Mouse (Mus musculus): Measurements from ENCODE around the gene Nubp2. TPM values are rescaled to one million over a fixed set of nuclear protein-coding genes. Genes with fewer than 3 reads are reported as not detected.
A peak's percentile ranks its signal among the peaks of the same experiment; 100 is the strongest.

Nubp2 gene
- polyA plus RNA-seq, 1 experiment from 2014 or later, result 74.2 TPM

DNA sequence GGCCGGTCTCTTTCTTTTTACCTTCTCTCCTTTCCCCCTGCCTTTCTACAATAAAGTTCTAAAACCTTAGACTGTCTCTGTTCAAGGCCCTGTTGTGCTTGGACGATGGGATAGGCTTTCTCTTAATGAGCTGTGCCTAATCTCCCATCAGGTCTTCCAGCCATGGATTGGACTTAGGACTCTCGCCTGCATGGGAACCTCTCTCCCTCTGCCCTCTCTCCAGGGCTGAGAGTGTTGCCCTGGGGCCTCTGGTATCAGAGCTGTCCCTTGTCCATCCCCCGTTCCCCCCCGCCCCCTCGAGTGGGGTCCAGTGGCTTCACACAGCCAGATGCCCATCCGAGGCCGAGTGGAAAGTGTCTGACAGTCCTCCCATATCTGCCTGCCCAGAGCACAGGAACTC lies 11.2 kb downstream of the Nubp2 start:
- no peak overlapping the region for H3K9ac ChIP-seq (replicated peaks)
- H3K4me1 ChIP-seq, result no peaks in the 10 kb centered on the region
- no peak overlapping the region for H3K4me3 ChIP-seq
- 80% methylated on average over 8 of the region's 8 CpGs for WGBS
- no peaks in the 10 kb centered on the region for H3K27me3 ChIP-seq
- ATAC-seq (replicated peaks), result no peak
- no peak overlapping the region for H3K27ac ChIP-seq (replicated peaks)
- H3K4me2 ChIP-seq (replicated peaks), result no peak overlapping the region
- H3K36me3 ChIP-seq, result no peaks in the 10 kb centered on the region
- no peaks in the 10 kb centered on the region for H3K9me3 ChIP-seq

GRCm38 (mm10) chr17:24874405-24874745 lies 11.8 kb downstream of the Nubp2 start:
- Histone ChIP-seq H3K27me3 (no peaks in the 10 kb centered on the region), H3K4me3 (no peak overlapping the region), H3K4me1 (no peaks in the 10 kb centered on the region), H3K4me2 (replicated peaks) (no peak overlapping the region), H3K27ac (replicated peaks) (no peak overlapping the region), H3K9me3 (no peaks in the 10 kb centered on the region), H3K9ac (replicated peaks) (no peak overlapping the region), H3K36me3 (no peaks in the 10 kb centered on the region)
- 46% methylated on average over 1 of the region's 1 CpGs for WGBS
- ATAC-seq (replicated peaks), result no peak

DNA sequence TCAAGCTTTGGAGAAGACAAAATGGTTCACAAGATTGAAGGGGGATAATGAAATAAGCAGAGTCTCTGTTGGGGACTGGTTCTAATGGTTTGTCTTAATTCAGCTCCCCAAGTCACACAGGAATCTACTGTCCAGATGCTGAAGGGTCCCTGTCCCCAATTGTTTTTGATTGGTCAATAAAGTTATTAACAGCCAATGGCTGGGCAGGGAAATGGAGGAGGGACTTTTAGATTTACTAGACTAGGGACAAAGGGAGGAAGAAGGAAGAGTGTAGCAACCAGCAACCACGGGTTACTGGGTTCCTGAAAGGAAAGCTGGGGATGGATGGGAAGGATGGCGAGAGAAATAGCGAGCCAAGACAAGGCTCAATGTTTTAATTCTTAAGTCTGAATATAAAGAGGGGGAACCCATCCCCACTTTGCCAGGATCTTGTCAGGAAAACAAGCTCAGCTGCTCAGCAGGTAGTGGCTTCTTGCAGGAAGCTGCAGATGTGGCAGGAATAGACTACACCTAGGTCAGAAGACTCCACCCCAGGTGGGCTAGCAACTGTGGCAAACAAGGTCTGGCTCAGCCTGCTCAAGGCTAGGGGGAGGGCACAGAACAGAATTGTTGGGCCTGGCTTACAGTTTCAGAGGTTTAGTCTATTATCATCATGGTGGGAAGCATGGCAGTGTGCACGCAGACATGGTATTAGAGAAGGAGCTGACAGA lies 12.3 kb downstream of the Nubp2 start:
- Histone ChIP-seq H3K4me2 (replicated peaks) (no peak overlapping the region), H3K27ac (replicated peaks) (no peak overlapping the region), H3K4me1 (no peaks in the 10 kb centered on the region), H3K36me3 (no peaks in the 10 kb centered on the region), H3K27me3 (no peaks in the 10 kb centered on the region), H3K9ac (replicated peaks) (no peak overlapping the region), H3K4me3 (no peak overlapping the region), H3K9me3 (no peaks in the 10 kb centered on the region)
- ATAC-seq (replicated peaks), result no peak
- 59% methylated on average over 4 of the region's 4 CpGs for WGBS

DNA sequence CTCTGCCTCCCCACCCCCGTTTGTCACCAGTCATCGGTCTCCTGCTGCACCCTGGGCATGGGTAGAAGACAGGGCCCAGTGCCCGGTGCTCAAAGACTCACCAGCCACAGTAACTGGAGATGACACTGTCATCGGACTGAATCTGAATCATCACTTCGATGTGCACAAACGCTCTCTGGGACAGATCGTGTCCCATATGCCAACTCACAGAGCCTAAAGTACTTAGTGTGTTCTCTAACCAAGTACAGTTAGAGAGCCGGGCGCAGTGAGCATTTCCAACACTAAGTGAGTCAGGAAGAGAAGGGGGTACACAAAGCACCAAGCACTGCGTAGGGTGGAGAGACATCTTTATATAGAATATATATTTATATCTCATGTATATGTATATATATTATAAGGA lies 18.2 kb downstream of the Nubp2 start:
- Histone ChIP-seq H3K4me1 (no peaks in the 10 kb centered on the region), H3K9ac (replicated peaks) (no peak overlapping the region), H3K4me3 (no peak overlapping the region), H3K27ac (replicated peaks) (no peak overlapping the region), H3K36me3 (peaks cover 9% of the 10 kb centered on the region; the same call in 1 of the 2 replicates), H3K4me2 (replicated peaks) (no peak overlapping the region), H3K9me3 (no peaks in the 10 kb centered on the region), H3K27me3 (no peaks in the 10 kb centered on the region)
- WGBS, result 94% methylated on average over 10 of the region's 10 CpGs
- ATAC-seq (replicated peaks), result no peak

GRCm38 (mm10) chr17:24865776-24866175 lies 20.4 kb downstream of the Nubp2 start, which contains the start of gene Igfals:
Gene Igfals, plus strand, starts transcription at chr17:24865997.
- no peaks in the 10 kb centered on the region for H3K4me1 ChIP-seq
- H3K9me3 ChIP-seq, result no peaks in the 10 kb centered on the region
- H3K27me3 ChIP-seq, result no peaks in the 10 kb centered on the region
- ATAC-seq (replicated peaks), result no peak
- 91% methylated on average over 8 of the region's 8 CpGs for WGBS
- H3K4me2 ChIP-seq (replicated peaks), result no peak within 1 kb of the TSS
- H3K4me3 ChIP-seq, result no peak within 1 kb of the TSS
- H3K36me3 ChIP-seq, result peaks cover 22% of the 10 kb centered on the region
- no peak within 1 kb of the TSS for H3K9ac ChIP-seq (replicated peaks)
- H3K27ac ChIP-seq (replicated peaks), result no peak within 1 kb of the TSS

DNA sequence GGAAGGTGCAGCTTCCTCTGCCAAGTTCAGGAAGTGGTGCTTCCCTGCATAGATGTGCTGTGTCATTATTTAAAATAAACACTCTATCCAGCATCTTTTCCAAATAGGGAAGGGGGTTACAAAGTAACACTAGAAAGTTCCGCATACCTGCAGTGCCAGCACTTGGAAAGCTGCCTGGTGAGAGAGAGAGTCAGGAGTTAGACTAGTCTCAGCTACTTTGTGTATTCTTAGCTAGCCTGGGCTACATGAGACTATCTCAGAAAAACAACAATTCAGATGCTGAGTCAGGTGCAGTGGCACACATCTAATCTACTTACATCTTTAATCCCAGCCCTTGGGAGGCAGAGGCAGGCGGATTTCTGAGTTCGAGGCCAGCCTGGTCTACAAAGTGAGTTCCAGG lies 24.4 kb downstream of the Nubp2 start:
- H3K27me3 ChIP-seq, result no peaks in the 10 kb centered on the region
- H3K4me2 ChIP-seq (replicated peaks), result no peak overlapping the region
- H3K9ac ChIP-seq (replicated peaks), result no peak overlapping the region
- no peak overlapping the region for H3K27ac ChIP-seq (replicated peaks)
- H3K36me3 ChIP-seq, result peaks cover 22% of the 10 kb centered on the region
- WGBS, result 87% methylated on average over 3 of the region's 3 CpGs
- H3K9me3 ChIP-seq, result no peaks in the 10 kb centered on the region
- H3K4me1 ChIP-seq, result no peaks in the 10 kb centered on the region
- no peak overlapping the region for H3K4me3 ChIP-seq
- no peak for ATAC-seq (replicated peaks)

DNA sequence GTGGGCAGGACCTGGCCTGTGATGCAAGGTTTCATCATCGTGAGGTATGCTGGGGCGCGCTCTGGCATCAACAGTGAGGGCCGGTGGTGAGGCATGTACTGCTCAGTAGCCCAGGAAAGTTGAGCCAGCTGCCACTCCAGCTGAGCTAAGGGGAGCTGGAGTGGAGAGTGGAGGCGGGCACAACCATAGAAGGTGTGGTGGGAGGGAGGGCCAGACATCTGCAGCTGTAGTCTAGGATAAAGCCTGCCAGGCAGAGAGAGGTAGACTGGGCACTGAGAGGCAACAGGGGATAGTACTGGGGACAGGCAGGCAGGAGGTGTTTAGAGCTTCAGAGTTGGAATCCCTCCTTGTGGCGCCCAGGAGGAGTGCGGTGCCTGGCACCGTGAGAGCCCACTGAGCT lies 26.1 kb downstream of the Nubp2 start:
- H3K27ac ChIP-seq (replicated peaks), result no peak overlapping the region
- H3K4me3 ChIP-seq, result no peak overlapping the region
- no peaks in the 10 kb centered on the region for H3K9me3 ChIP-seq
- ATAC-seq (replicated peaks), result no peak
- H3K9ac ChIP-seq (replicated peaks), result no peak overlapping the region
- no peak overlapping the region for H3K4me2 ChIP-seq (replicated peaks)
- H3K36me3 ChIP-seq, result peaks cover 22% of the 10 kb centered on the region
- H3K27me3 ChIP-seq, result no peaks in the 10 kb centered on the region
- WGBS, result 89% methylated on average over 8 of the region's 8 CpGs
- H3K4me1 ChIP-seq, result no peaks in the 10 kb centered on the region

GRCm38 (mm10) chr17:24858967-24859366 lies 27.2 kb downstream of the Nubp2 start:
- Histone ChIP-seq H3K27ac (replicated peaks) (no peak overlapping the region), H3K36me3 (peaks cover 23% of the 10 kb centered on the region), H3K4me3 (no peak overlapping the region), H3K4me2 (replicated peaks) (no peak overlapping the region), H3K4me1 (no peaks in the 10 kb centered on the region), H3K9me3 (no peaks in the 10 kb centered on the region), H3K27me3 (no peaks in the 10 kb centered on the region), H3K9ac (replicated peaks) (no peak overlapping the region)
- no peak for ATAC-seq (replicated peaks)
- 84% methylated on average over 6 of the region's 6 CpGs for WGBS

DNA sequence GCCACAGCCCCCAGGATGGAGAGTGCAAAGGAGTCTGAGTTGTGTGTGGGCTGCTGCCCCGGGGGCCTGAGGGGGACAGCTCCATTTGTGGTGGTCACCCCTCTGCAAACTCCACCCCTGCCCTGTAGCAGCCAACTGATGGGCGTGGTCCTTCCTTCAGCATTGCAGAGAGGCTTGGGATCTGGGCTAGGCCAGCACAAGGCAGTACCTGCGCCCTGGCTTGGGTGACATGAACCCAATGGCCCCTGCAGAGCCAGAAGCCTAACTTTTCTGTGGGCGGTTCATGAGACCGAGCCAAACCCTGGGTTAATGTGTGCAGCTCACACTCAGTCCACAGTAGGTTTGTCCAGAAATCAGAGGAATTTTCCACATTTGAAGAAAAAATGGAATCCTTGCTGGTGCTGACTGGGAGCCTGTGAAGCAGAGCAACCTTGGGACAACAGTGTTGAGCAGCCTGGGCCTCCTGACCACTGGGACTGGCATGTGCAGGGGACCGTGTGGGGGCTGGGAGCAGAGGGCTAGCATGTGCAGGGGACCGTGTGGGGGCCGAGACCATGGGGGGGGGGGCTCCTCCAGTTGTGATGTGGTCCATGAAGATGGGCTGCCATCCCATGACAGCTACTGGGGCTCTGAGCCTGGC lies 28.2 kb downstream of the Nubp2 start:
- H3K4me3 ChIP-seq, result no peak overlapping the region
- H3K9me3 ChIP-seq, result no peaks in the 10 kb centered on the region
- H3K4me2 ChIP-seq (replicated peaks), result no peak overlapping the region
- ATAC-seq (replicated peaks), result no peak
- peaks cover 25% of the 10 kb centered on the region for H3K36me3 ChIP-seq
- H3K4me1 ChIP-seq, result no peaks in the 10 kb centered on the region
- no peaks in the 10 kb centered on the region for H3K27me3 ChIP-seq
- 85% methylated on average over 8 of the region's 8 CpGs for WGBS
- no peak overlapping the region for H3K27ac ChIP-seq (replicated peaks)
- H3K9ac ChIP-seq (replicated peaks), result no peak overlapping the region

DNA sequence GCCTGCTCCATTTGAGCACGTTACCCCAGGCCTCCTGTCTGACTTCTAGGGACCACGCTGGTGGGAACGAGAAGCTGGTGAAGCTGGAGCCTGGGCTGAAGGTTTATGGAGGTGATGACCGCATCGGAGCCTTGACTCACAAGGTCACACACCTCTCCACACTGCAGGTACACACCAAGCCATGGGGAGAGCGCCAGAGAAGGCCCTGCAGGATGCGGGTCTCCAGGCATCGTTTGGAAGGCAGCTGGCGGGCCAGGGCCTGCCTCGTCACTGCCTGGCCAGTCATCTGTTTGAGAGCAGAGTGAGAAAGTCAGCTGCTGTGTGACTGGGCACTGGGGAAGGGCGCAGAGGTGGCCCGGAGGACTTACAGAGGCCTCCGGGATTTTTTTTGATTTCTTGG lies 29.6 kb downstream of the Nubp2 start:
- Histone ChIP-seq H3K4me1 (0 out of 2 replicates have a peak, but pooled peaks cover 2% of the 10 kb centered on the region), H3K4me3 (no peak overlapping the region), H3K27me3 (no peaks in the 10 kb centered on the region), H3K9me3 (no peaks in the 10 kb centered on the region), H3K36me3 (peaks cover 15% of the 10 kb centered on the region), H3K9ac (replicated peaks) (no peak overlapping the region), H3K4me2 (replicated peaks) (no peak overlapping the region), H3K27ac (replicated peaks) (no peak overlapping the region)
- 90% methylated on average over 13 of the region's 13 CpGs for WGBS
- no peak for ATAC-seq (replicated peaks)

DNA sequence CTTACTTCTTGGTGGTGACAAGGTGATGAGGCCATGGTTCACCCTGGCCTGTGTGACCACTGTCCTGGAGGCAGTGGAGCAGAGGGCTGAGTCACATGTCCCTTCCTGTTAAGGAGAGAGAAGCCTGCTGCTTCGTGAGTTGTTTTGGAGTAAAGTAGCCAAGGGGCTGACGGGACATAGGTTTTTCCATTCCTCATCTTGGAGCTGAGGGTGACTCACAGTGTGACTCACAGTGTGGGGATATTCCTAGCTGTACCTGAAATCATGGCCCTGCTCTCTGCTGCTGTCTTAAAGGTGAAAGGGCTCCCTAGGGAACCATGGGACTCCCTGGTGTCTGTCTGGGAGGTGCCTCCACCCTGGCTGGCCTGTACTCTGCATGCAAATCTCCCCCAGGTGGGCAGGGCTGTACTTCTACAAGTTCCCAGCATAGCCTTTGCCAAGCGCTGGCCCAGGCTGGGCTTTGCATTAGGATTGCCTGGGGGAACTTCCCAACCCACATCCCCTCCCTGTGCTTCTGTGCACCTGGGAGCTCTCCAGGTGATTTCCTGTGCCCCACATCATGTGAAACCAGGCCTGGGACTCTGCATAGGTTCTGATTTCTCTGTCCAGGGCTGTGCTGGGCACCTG lies 30.2 kb downstream of the Nubp2 start:
- WGBS, result 87% methylated on average over 3 of the region's 3 CpGs
- H3K4me1 ChIP-seq, result peaks cover 8% of the 10 kb centered on the region
- no peaks in the 10 kb centered on the region for H3K27me3 ChIP-seq
- no peak overlapping the region for H3K9ac ChIP-seq (replicated peaks)
- peaks cover 11% of the 10 kb centered on the region for H3K36me3 ChIP-seq
- no peak overlapping the region for H3K27ac ChIP-seq (replicated peaks)
- no peak for ATAC-seq (replicated peaks)
- no peak overlapping the region for H3K4me3 ChIP-seq
- H3K4me2 ChIP-seq (replicated peaks), result no peak overlapping the region
- no peaks in the 10 kb centered on the region for H3K9me3 ChIP-seq

- Histone ChIP-seq H3K4me3 (peak overlapping the region; percentile 80), H3K36me3 (peaks cover 11% of the 10 kb centered on the region), H3K4me1 (peaks cover 27% of the 10 kb centered on the region), H3K9ac (replicated peaks) (peak overlapping the region; percentile 75; the same call in 1 of the 2 replicates), H3K9me3 (no peaks in the 10 kb centered on the region), H3K27me3 (no peaks in the 10 kb centered on the region), H3K27ac (replicated peaks) (no peak overlapping the region), H3K4me2 (replicated peaks) (peak overlapping the region; percentile 97)
- WGBS, result 79% methylated on average over 10 of the region's 10 CpGs
- ATAC-seq (replicated peaks), result no peak
Observed at GRCm38 (mm10) chr17:24851381-24852125, 34.6 kb downstream of the Nubp2 start.

Measured in forebrain, embryonic 15.5 days (tissue).